Mouse (Mus musculus) lung, adult 2 months (tissue): Measurements from ENCODE around the gene Olfr1328.

Experiments
- CTCF ChIP-seq: fragments of 200-500 bp; IDR thresholded peaks from 2 replicates; pipeline ENCODE4 v1.5.1; 2011; ENCODE audit warnings: mild to moderate bottlenecking, low read length, control low read depth; ENCODE audit not compliant: insufficient read depth
- POLR2A ChIP-seq: fragments of 200-500 bp; IDR thresholded peaks from 2 replicates; pipeline ENCODE4 v1.6.1; 2011; ENCODE audit warnings: low read depth, mild to moderate bottlenecking, control low read depth, low read length, borderline replicate concordance; ENCODE audit errors: extremely low read depth

GRCm38 (mm10) chr4:118985291-118985690 is 46.9 kb upstream of the Olfr1328 start:
- TF ChIP-seq CTCF (no peak), POLR2A (no peak)
